Mouse (Mus musculus) G1E (cell line): ENCODE results near the gene Klhl9.

ENCODE experiments used
- CTCF ChIP-seq: IDR thresholded peaks from 2 replicates; pipeline ENCODE4 v1.5.1; 2012; ENCODE audit warnings: low read depth, low read length, inconsistent platforms, mixed read lengths
- POLR2AphosphoS5 ChIP-seq: IDR thresholded peaks from 2 replicates; pipeline ENCODE4 v1.6.1; 2012; ENCODE audit warnings: low read depth, low read length, inconsistent platforms; ENCODE audit not compliant: insufficient replicate concordance
- TAL1 ChIP-seq: conservative IDR thresholded peaks from 2 replicates; pipeline ENCODE4 v1.6.1; 2012; ENCODE audit warnings: low read depth, low read length, inconsistent platforms, mixed read lengths

- TF ChIP-seq TAL1 (no peak), POLR2AphosphoS5 (no peak), CTCF (peak; percentile 77)
Measured at GRCm38 (mm10) chr4:88738480-88738879, 16.2 kb upstream of the Klhl9 start.
